Mouse (Mus musculus): Measurements from ENCODE around the gene Ddc. TPM values are rescaled to one million over a fixed set of nuclear protein-coding genes. Genes with fewer than 3 reads are reported as not detected.

Ddc gene
- total and polyA plus RNA-seq, 3 experiments, result 0.17 to 0.33 TPM; not detected in 1

- TF ChIP-seq ZC3H11A (IDR thresholded peaks at IDR 0.05; ENCODE audit: low read depth, low read length) (no peak), PAX5 (IDR thresholded peaks at IDR 0.05; ENCODE audit: low read length) (no peak), NELFE (IDR thresholded peaks at IDR 0.05; ENCODE audit: low read depth, low read length) (no peak), USF1 (IDR thresholded peaks at IDR 0.05; ENCODE audit: low read depth, low read length) (no peak), ZMIZ1 (IDR thresholded peaks at IDR 0.05; ENCODE audit: low read depth, low read length) (peak; percentile 75; the same call in 1 of the 2 replicates), EP300 (IDR thresholded peaks at IDR 0.05; ENCODE audit: low read length) (0 out of 2 replicates have a peak, but pooled peaks have one; percentile 56), ETS1 (conservative IDR thresholded peaks at IDR 0.05; ENCODE audit: low read depth, low read length) (peak; percentile 86), TCF12 (IDR thresholded peaks at IDR 0.05; ENCODE audit: low read depth, low read length) (no peak), RCOR1 (conservative IDR thresholded peaks at IDR 0.05; ENCODE audit: low read depth, low read length) (no peak)
Observed at GRCm38 (mm10) chr11:11942320-11943217, 44.6 kb upstream of the Ddc start (continued).

GRCm38 (mm10) chr11:11940833-11941681 lies 43.1 kb upstream of the Ddc start:
- Histone ChIP-seq H3K27me3 (replicated peaks) (no peaks in the 10 kb centered on the region), H3K4me2 (ENCODE audit: insufficient read depth, low read depth, poor library complexity, severe bottlenecking) (peak overlapping the region; percentile 30; the same call in 1 of the 2 replicates), H3K9ac (ENCODE audit: insufficient read depth, low read depth) (peak overlapping the region; percentile 60), H3K4me1 (ENCODE audit: control insufficient read depth in 1 of 2, insufficient read depth in 2 of 2) (peaks cover 36 to 79% of the 10 kb centered on the region in 2 experiments), H3K27ac (ENCODE audit: insufficient read depth, low read depth) (peak overlapping the region; percentile 95), H3K9me3 (replicated peaks; ENCODE audit: low read length) (no peaks in the 10 kb centered on the region), H3K36me3 (replicated peaks in 1 of 2; ENCODE audit: control insufficient read depth in 1 of 2, insufficient read depth in 1 of 2, low read length in 1 of 2) (peaks cover 28 to 76% of the 10 kb centered on the region in 2 experiments), H3K4me3 (replicated peaks in 1 of 3; ENCODE audit: low read depth in 2 of 3, low read length in 2 of 3, poor library complexity in 1 of 3) (peak overlapping the region in 1 of 3 experiments; percentile 52), H3K79me2 (replicated peaks; ENCODE audit: control insufficient read depth, extremely low read depth, insufficient read depth, poor library complexity, severe bottlenecking) (no peaks in the 10 kb centered on the region; the same call in 1 of the 2 replicates)
- DNase-seq (ENCODE audit: extremely low read depth), result no peak
- dilution Hi-C loops (cut with MboI; ENCODE audit: extremely low pct_ligation_motif_present, extremely low pct_unique_long_range_greater_than_20kb, low sequenced_read_pairs), result no loop called here
- in situ Hi-C loops (cut with MboI; ENCODE audit: low pct_ligation_motif_present, low pct_unique_long_range_greater_than_20kb, low sequenced_read_pairs), result loop anchor here (10.0 kb wide), 1 partner anchor 396 kb away; no protein-coding TSS in a partner anchor
- TF ChIP-seq UBTF (IDR thresholded peaks at IDR 0.05; ENCODE audit: low read depth, low read length), result no peak
- TF ChIP-seq ZC3H11A (IDR thresholded peaks at IDR 0.05; ENCODE audit: low read depth, low read length), result no peak
- TF ChIP-seq SIN3A (IDR thresholded peaks at IDR 0.05; ENCODE audit: low read length), result 0 out of 2 replicates have a peak, but pooled peaks have one; percentile 32
- TF ChIP-seq RCOR1 (conservative IDR thresholded peaks at IDR 0.05; ENCODE audit: low read depth, low read length), result no peak
- peak; percentile 30; the same call in 1 of the 2 replicates for TF ChIP-seq ZMIZ1 (IDR thresholded peaks at IDR 0.05; ENCODE audit: low read depth, low read length)
- TF ChIP-seq ZNF384 (IDR thresholded peaks at IDR 0.05; ENCODE audit: low read depth, low read length), result no peak
- 0 out of 2 replicates have a peak, but pooled peaks have one; percentile 19 for TF ChIP-seq CHD1 (IDR thresholded peaks at IDR 0.05; ENCODE audit: low read depth, low read length)
- TF ChIP-seq EP300 (IDR thresholded peaks at IDR 0.05; ENCODE audit: low read length), result peak; percentile 44; the same call in 1 of the 2 replicates

Data from CH12.LX (cell line).